Mouse (Mus musculus) heart, embryonic 13.5 days (tissue): ENCODE measurements around the gene Gtdc1. TPM values are rescaled to one million over a fixed set of nuclear protein-coding genes. Genes with fewer than 3 reads are reported as not detected.
A peak's percentile ranks its signal among the peaks of the same experiment; 100 is the strongest.

Experiments
- ATAC-seq: fragments of 200-750 bp; cut with Nextera tagmentation; 2 replicates; pipeline ENCODE4 v1.8.0; 2017; ENCODE audit warnings: moderate TSS enrichment; ENCODE audit not compliant: insufficient number of reproducible peaks, low FRiP score, low TSS enrichment; ENCODE audit errors: extremely low read depth
- H3K27ac ChIP-seq: fragments of 300-500 bp; sonication (generic); replicated peaks from 2 replicates; pipeline ENCODE4 v1.5.1; 2015; ENCODE audit warnings: moderate library complexity, mild to moderate bottlenecking, inconsistent platforms
- H3K27me3 ChIP-seq: fragments of 300-500 bp; sonication (generic); replicated peaks from 2 replicates; pipeline ENCODE4 v1.6.1; 2015; ENCODE audit warnings: mild to moderate bottlenecking, inconsistent platforms
- H3K36me3 ChIP-seq: fragments of 300-500 bp; sonication (generic); 2 replicates; pipeline ENCODE4 v1.6.1; 2015; ENCODE audit warnings: mild to moderate bottlenecking, inconsistent platforms
- H3K4me1 ChIP-seq: fragments of 300-500 bp; sonication (generic); 2 replicates; pipeline ENCODE4 v1.6.1; 2015; ENCODE audit warnings: inconsistent platforms
- H3K4me2 ChIP-seq: fragments of 300-500 bp; sonication (generic); 2 replicates; pipeline ENCODE4 v1.6.1; 2015; ENCODE audit warnings: inconsistent platforms, mild to moderate bottlenecking, moderate library complexity
- H3K4me3 ChIP-seq: fragments of 300-500 bp; sonication (generic); 2 replicates; pipeline ENCODE4 v1.5.1; 2015; ENCODE audit warnings: moderate library complexity, mild to moderate bottlenecking, inconsistent platforms
- H3K9ac ChIP-seq: fragments of 300-500 bp; sonication (generic); 2 replicates; pipeline ENCODE4 v1.6.1; 2015; ENCODE audit warnings: inconsistent platforms, mild to moderate bottlenecking, moderate library complexity
- H3K9me3 ChIP-seq: fragments of 300-500 bp; sonication (generic); 2 replicates; pipeline ENCODE4 v1.6.1; 2016; ENCODE audit warnings: inconsistent platforms
- WGBS: fragments of 180-500 bp; shearing (Covaris S2); methylation state at CpG from one replicate; pipeline ENCODE4 v1.1.7; 2015; ENCODE audit warnings: mixed read lengths; 5-methylcytosine and 5-hydroxymethylcytosine counted together
- polyA plus RNA-seq: library from polyadenylated mRNA; unstranded; fragments of >200 nt; fragmentation: Nextera tagmentation; extraction: Ambion mirVana; gene quantifications from 2 replicates; pipeline ENCODE4 v1.2.1, GENCODE M21; 2015

The Gtdc1 gene
- polyA plus RNA-seq, 1 experiment from 2014 or later = 11.7 TPM

- H3K27me3 ChIP-seq = no peaks in the 10 kb centered on the region
- H3K4me2 ChIP-seq = no peak overlapping the region
- 25% methylated on average over 3 of the region's 3 CpGs for WGBS
- peaks cover 29% of the 10 kb centered on the region for H3K4me1 ChIP-seq
- no peak overlapping the region; the same call in 1 of the 2 replicates for H3K27ac ChIP-seq
- no peaks in the 10 kb centered on the region for H3K9me3 ChIP-seq
- no peak for ATAC-seq
- no peak overlapping the region for H3K4me3 ChIP-seq
- no peaks in the 10 kb centered on the region for H3K36me3 ChIP-seq
- H3K9ac ChIP-seq = no peak overlapping the region
These were observed 28.8 kb upstream of the Gtdc1 start for GRCm38 (mm10) chr2:44956232-44956631.

DNA sequence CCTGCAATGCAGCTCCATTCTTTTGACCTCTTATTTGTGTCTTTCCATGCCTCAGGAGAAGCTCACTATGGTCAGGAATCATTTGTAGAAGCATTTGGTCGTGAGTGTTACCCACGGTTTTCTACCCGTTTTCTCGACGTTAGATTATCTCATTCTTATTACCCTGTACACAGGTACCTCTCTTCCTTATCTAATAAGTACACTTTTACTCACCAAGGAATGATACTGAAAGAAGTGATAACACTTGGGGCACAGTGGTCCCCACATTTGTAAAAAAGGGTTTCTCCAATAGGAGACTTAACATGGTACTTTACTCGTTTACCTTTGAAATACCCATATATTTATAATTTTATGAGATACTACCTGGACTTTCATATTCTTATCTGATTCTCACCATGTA is 28.0 kb upstream of the Gtdc1 start:
- H3K27me3 ChIP-seq = no peaks in the 10 kb centered on the region
- 64% methylated on average over 6 of the region's 6 CpGs for WGBS
- H3K27ac ChIP-seq = no peak overlapping the region
- H3K36me3 ChIP-seq = no peaks in the 10 kb centered on the region
- H3K4me1 ChIP-seq = peaks cover 34% of the 10 kb centered on the region
- no peak overlapping the region for H3K4me2 ChIP-seq
- no peak overlapping the region for H3K4me3 ChIP-seq
- no peaks in the 10 kb centered on the region for H3K9me3 ChIP-seq
- H3K9ac ChIP-seq = no peak overlapping the region
- no peak for ATAC-seq

DNA sequence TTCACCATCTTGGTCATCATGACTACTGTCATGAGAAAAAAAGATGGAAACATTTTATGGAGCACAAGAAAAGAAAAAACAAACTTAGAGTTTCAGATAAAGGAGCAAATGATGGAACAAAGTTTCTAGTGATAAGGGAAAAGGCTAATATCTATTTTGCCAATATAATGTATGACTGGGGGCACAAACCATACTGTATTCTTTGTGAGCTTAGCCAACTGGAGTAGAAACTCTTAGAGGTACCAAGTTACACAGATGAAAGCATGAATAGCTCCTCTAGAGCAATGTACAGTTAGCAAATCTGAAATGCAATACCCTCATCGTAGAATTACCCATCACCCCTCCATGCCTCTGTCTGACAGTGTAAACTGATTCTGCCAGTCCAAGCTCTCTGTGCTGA is 26.7 kb upstream of the Gtdc1 start:
- WGBS = 60% methylated on average over 1 of the region's 1 CpGs
- ATAC-seq = no peak
- H3K4me1 ChIP-seq = peaks cover 34% of the 10 kb centered on the region

DNA sequence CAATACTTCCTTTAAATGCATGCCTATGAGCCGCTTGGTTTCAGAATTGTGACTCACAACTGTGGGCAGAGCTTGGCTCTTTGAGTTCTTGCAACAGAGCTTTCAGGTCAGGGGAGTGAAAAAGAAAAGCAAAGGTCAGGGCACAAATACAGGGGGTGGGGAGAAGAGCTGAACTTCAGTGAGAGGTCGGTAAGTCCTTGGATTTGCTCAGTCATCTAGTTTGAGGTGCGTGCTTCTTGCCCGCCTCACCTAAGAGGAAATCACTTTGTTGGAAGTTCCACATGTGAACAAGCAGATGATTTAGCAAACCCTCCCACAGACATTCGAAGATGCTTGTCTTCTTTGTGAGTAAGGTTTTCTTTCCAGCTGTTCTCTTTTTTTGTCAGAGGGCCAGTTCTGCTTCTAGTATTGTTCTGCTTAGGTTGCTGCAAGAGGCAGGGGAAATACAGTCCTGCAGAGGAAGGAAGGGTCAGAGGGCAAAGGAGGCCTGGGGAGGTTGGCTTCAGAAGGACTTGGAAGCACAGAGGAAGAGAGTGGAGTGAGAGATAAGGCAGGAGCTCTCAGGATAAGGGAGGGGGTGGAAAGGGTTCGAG is 25.5 kb upstream of the Gtdc1 start:
- Histone ChIP-seq H3K4me1 (peaks cover 34% of the 10 kb centered on the region), H3K36me3 (no peaks in the 10 kb centered on the region), H3K4me3 (no peak overlapping the region), H3K27ac (peak overlapping the region; percentile 76), H3K27me3 (no peaks in the 10 kb centered on the region), H3K9ac (0 out of 2 replicates have a peak overlapping the region, but pooled peaks have one; percentile 10), H3K4me2 (peak overlapping the region; percentile 16; the same call in 1 of the 2 replicates), H3K9me3 (no peaks in the 10 kb centered on the region)
- WGBS = 35% methylated on average over 6 of the region's 6 CpGs
- ATAC-seq = peak; percentile 58; the same call in 1 of the 2 replicates

More for the DNA sequence above, 26.7 kb upstream of the Gtdc1 start:
- Histone ChIP-seq H3K4me2 (no peak overlapping the region), H3K36me3 (no peaks in the 10 kb centered on the region), H3K4me3 (no peak overlapping the region), H3K9me3 (no peaks in the 10 kb centered on the region), H3K27ac (no peak overlapping the region), H3K9ac (no peak overlapping the region), H3K27me3 (no peaks in the 10 kb centered on the region)

GRCm38 (mm10) chr2:44951651-44952213 is 24.3 kb upstream of the Gtdc1 start:
- H3K4me1 ChIP-seq = peaks cover 34% of the 10 kb centered on the region
- no peaks in the 10 kb centered on the region for H3K9me3 ChIP-seq
- 41% methylated on average over 4 of the region's 4 CpGs for WGBS
- H3K4me3 ChIP-seq = no peak overlapping the region
- H3K36me3 ChIP-seq = no peaks in the 10 kb centered on the region
- H3K4me2 ChIP-seq = no peak overlapping the region
- H3K27ac ChIP-seq = peak overlapping the region; percentile 76
- H3K9ac ChIP-seq = no peak overlapping the region
- no peaks in the 10 kb centered on the region for H3K27me3 ChIP-seq
- peak; percentile 54; the same call in 1 of the 2 replicates for ATAC-seq

DNA sequence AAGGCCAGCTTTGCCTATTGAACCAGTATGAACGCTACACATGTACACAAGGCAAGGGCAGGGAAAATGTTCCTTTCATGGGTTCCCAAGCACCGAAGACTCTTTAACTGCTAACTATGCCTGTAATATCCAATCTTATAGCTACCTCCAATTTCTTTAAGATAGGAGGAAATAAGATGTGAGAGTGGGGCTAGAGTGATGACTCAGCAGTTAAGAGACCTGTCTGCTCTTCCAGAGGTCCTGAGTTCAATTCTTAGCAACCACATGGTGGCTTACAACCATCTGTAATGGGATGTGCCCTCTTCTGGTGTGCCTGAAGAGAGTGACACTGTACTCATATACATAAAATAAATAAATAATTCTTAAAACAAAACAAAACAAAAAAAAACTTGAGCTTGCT is 17.2 kb upstream of the Gtdc1 start:
- no peak overlapping the region for H3K4me2 ChIP-seq
- no peak for ATAC-seq
- H3K9me3 ChIP-seq = no peaks in the 10 kb centered on the region
- H3K36me3 ChIP-seq = no peaks in the 10 kb centered on the region
- H3K27me3 ChIP-seq = no peaks in the 10 kb centered on the region
- no peak overlapping the region for H3K27ac ChIP-seq
- H3K4me3 ChIP-seq = no peak overlapping the region
- WGBS = 89% methylated on average over 2 of the region's 2 CpGs
- no peak overlapping the region for H3K9ac ChIP-seq
- H3K4me1 ChIP-seq = no peaks in the 10 kb centered on the region

GRCm38 (mm10) chr2:44930951-44931350 is 3.5 kb upstream of the Gtdc1 start:
- no peak overlapping the region for H3K27ac ChIP-seq
- WGBS = 80% methylated on average over 3 of the region's 3 CpGs
- H3K9me3 ChIP-seq = no peaks in the 10 kb centered on the region
- H3K27me3 ChIP-seq = no peaks in the 10 kb centered on the region
- no peak for ATAC-seq
- H3K4me3 ChIP-seq = no peak overlapping the region
- H3K4me1 ChIP-seq = peaks cover 14% of the 10 kb centered on the region
- H3K4me2 ChIP-seq = no peak overlapping the region
- no peaks in the 10 kb centered on the region for H3K36me3 ChIP-seq
- no peak overlapping the region for H3K9ac ChIP-seq

- Histone ChIP-seq H3K27ac (no peak overlapping the region), H3K4me2 (no peak overlapping the region; the same call in 1 of the 2 replicates), H3K9me3 (no peaks in the 10 kb centered on the region), H3K4me3 (no peak overlapping the region), H3K9ac (no peak overlapping the region), H3K27me3 (no peaks in the 10 kb centered on the region), H3K36me3 (no peaks in the 10 kb centered on the region), H3K4me1 (peaks cover 24% of the 10 kb centered on the region)
- WGBS = 88% methylated on average over 3 of the region's 3 CpGs
- ATAC-seq = no peak
These were observed 1.2 kb upstream of the Gtdc1 start for GRCm38 (mm10) chr2:44928631-44929030.

- Histone ChIP-seq H3K27ac (peak overlapping the region; percentile 98), H3K36me3 (no peaks in the 10 kb centered on the region), H3K9me3 (no peaks in the 10 kb centered on the region), H3K4me3 (peak overlapping the region; percentile 85), H3K9ac (peak overlapping the region; percentile 95), H3K4me1 (peaks cover 27% of the 10 kb centered on the region), H3K27me3 (no peaks in the 10 kb centered on the region), H3K4me2 (peak overlapping the region; percentile 82)
- 0% methylated on average over 63 of the region's 95 CpGs for WGBS
- peak; percentile 96 for ATAC-seq
These were observed 575 bp downstream of the Gtdc1 start for GRCm38 (mm10) chr2:44926683-44927481.

- WGBS = under 1% methylated on average over 17 of the region's 17 CpGs
- Histone ChIP-seq H3K9ac (peak overlapping the region; percentile 95), H3K27ac (peak overlapping the region; percentile 98), H3K36me3 (no peaks in the 10 kb centered on the region), H3K4me3 (peak overlapping the region; percentile 85), H3K4me2 (peak overlapping the region; percentile 82), H3K9me3 (no peaks in the 10 kb centered on the region), H3K4me1 (peaks cover 27% of the 10 kb centered on the region), H3K27me3 (no peaks in the 10 kb centered on the region)
- no peak for ATAC-seq
These were observed 1.2 kb downstream of the Gtdc1 start for GRCm38 (mm10) chr2:44926167-44926682.

GRCm38 (mm10) chr2:44924618-44925017 is 2.8 kb downstream of the Gtdc1 start:
- no peaks in the 10 kb centered on the region for H3K27me3 ChIP-seq
- no peak overlapping the region for H3K27ac ChIP-seq
- no peaks in the 10 kb centered on the region for H3K36me3 ChIP-seq
- no peak overlapping the region for H3K4me2 ChIP-seq
- no peak for ATAC-seq
- no peak overlapping the region for H3K4me3 ChIP-seq
- no peaks in the 10 kb centered on the region for H3K9me3 ChIP-seq
- no peak overlapping the region for H3K9ac ChIP-seq
- H3K4me1 ChIP-seq = peaks cover 29% of the 10 kb centered on the region
